Mouse (Mus musculus) neural tube, embryonic 13.5 days (tissue): ENCODE results near the gene Parp8. TPM values are rescaled to one million over a fixed set of nuclear protein-coding genes. Genes with fewer than 3 reads are reported as not detected.
A peak's percentile ranks its signal among the peaks of the same experiment; 100 is the strongest.
"Not testable (repeated sequence)": the region's sequence is repeated elsewhere in the genome, so short reads cannot be mapped to it uniquely, and the experiment has no call there.

ENCODE experiments used
- ATAC-seq: fragments of 200-750 bp; cut with Nextera tagmentation; 2 replicates; pipeline ENCODE4 v1.8.0; 2017; ENCODE audit warnings: low read depth, mild to moderate bottlenecking, moderate TSS enrichment, moderate library complexity
- H3K27ac ChIP-seq: fragments of 300-500 bp; sonication (generic); replicated peaks from 2 replicates; pipeline ENCODE4 v1.5.1; 2015; ENCODE audit warnings: moderate library complexity, mild to moderate bottlenecking, inconsistent platforms
- H3K27me3 ChIP-seq: fragments of 300-500 bp; sonication (generic); 2 replicates; pipeline ENCODE4 v1.6.1; 2015; ENCODE audit warnings: mild to moderate bottlenecking, inconsistent platforms
- H3K36me3 ChIP-seq: fragments of 300-500 bp; sonication (generic); 2 replicates; pipeline ENCODE4 v1.6.1; 2015; ENCODE audit warnings: mild to moderate bottlenecking, inconsistent platforms
- H3K4me1 ChIP-seq: fragments of 300-500 bp; sonication (generic); replicated peaks from 2 replicates; pipeline ENCODE4 v1.6.1; 2015; ENCODE audit warnings: inconsistent platforms
- H3K4me2 ChIP-seq: fragments of 300-500 bp; sonication (generic); 2 replicates; pipeline ENCODE4 v1.6.1; 2015; ENCODE audit warnings: inconsistent platforms, mild to moderate bottlenecking, moderate library complexity
- H3K4me3 ChIP-seq: fragments of 300-500 bp; sonication (generic); 2 replicates; pipeline ENCODE4 v1.5.1; 2015; ENCODE audit warnings: mild to moderate bottlenecking, inconsistent platforms
- H3K9ac ChIP-seq: fragments of 300-500 bp; sonication (generic); 2 replicates; pipeline ENCODE4 v1.6.1; 2015; ENCODE audit warnings: moderate library complexity, mild to moderate bottlenecking, inconsistent platforms
- H3K9me3 ChIP-seq: fragments of 300-500 bp; sonication (generic); 2 replicates; pipeline ENCODE4 v1.6.1; 2016; ENCODE audit warnings: inconsistent platforms
- WGBS: fragments of 180-500 bp; shearing (Covaris S2); methylation state at CpG from one replicate; pipeline ENCODE4 v1.1.7; 2015; 5-methylcytosine and 5-hydroxymethylcytosine counted together
- polyA plus RNA-seq: library from polyadenylated mRNA; unstranded; fragments of >200 nt; fragmentation: Nextera tagmentation; extraction: Ambion mirVana; gene quantifications from 2 replicates; pipeline ENCODE4 v1.2.1, GENCODE M21; 2015

The Parp8 gene
- polyA plus RNA-seq, 1 experiment from 2014 or later = 24.3 TPM

DNA sequence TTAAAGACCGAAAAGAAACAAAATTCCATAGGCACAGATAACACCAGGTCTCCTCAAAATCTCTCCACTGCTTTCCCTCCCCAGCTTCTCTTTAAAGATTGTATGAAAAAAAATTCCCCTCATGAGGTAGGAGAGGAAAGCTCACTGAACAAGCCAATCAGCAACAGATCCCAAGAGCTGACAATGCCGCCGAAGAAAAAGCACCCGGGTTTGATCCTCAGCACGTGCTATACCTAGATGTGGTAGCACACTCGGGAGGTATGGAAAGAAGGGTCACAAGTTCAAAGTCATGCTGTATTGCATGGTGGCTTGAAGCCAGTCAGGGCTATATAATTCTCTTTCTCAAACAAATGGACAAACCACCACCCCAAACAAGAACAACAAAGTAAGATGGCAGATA lies 76.3 kb downstream of the Parp8 start:
- Histone ChIP-seq H3K4me2 (no peak overlapping the region), H3K4me1 (peaks cover 11% of the 10 kb centered on the region), H3K36me3 (no peaks in the 10 kb centered on the region), H3K27ac (no peak overlapping the region), H3K9me3 (no peaks in the 10 kb centered on the region), H3K9ac (no peak overlapping the region), H3K4me3 (no peak overlapping the region), H3K27me3 (no peaks in the 10 kb centered on the region)
- 89% methylated on average over 6 of the region's 6 CpGs for WGBS
- ATAC-seq = no peak

GRCm38 (mm10) chr13:116948299-116948659 lies 77.1 kb downstream of the Parp8 start:
- ATAC-seq = no peak
- WGBS = 64% methylated on average over 5 of the region's 5 CpGs

DNA sequence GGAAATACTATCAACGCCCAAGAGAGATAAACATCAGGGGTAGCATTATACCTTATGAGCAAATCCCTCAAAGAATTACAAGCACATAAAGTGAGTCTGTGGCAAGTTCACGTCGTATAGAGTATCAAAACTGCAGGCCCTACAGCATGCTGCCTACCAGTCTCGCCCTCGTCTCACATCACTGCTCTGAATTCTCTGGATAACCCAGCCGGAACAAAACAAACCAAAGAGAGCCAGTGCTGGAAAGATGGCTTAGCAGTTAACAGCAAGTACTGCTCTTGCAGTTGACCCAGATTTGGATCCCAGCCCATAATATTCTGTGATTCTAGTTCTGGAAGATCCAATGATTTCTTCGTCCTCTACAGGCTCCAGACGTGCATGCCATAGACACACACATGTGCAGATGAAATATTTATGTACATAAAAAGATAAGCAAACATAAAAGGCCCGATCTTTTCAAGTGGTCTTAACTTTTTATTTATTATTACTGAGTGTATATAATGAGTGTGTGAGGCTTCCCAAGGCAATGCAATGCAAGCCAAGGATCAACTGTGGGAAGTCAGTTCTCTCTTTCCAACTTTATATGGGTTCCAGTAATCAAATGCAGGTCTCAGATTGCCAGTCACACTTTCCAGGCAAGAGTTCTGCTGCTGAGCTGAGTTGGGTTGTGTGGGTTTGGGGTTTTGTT lies 77.6 kb downstream of the Parp8 start:
- WGBS = 74% methylated on average over 9 of the region's 9 CpGs
- peak overlapping the region; percentile 46; the same call in 1 of the 2 replicates for H3K27ac ChIP-seq
- H3K4me1 ChIP-seq = peaks cover 11% of the 10 kb centered on the region
- H3K27me3 ChIP-seq = no peaks in the 10 kb centered on the region
- no peaks in the 10 kb centered on the region for H3K9me3 ChIP-seq
- no peak overlapping the region for H3K9ac ChIP-seq
- H3K4me3 ChIP-seq = no peak overlapping the region
- H3K4me2 ChIP-seq = no peak overlapping the region
- no peaks in the 10 kb centered on the region for H3K36me3 ChIP-seq
- ATAC-seq = no peak

More at GRCm38 (mm10) chr13:116948299-116948659, 77.1 kb downstream of the Parp8 start:
- no peaks in the 10 kb centered on the region for H3K9me3 ChIP-seq
- peaks cover 11% of the 10 kb centered on the region for H3K4me1 ChIP-seq
- H3K4me2 ChIP-seq = no peak overlapping the region
- no peak overlapping the region for H3K27ac ChIP-seq
- H3K9ac ChIP-seq = no peak overlapping the region
- no peak overlapping the region for H3K4me3 ChIP-seq
- no peaks in the 10 kb centered on the region for H3K27me3 ChIP-seq
- no peaks in the 10 kb centered on the region for H3K36me3 ChIP-seq

DNA sequence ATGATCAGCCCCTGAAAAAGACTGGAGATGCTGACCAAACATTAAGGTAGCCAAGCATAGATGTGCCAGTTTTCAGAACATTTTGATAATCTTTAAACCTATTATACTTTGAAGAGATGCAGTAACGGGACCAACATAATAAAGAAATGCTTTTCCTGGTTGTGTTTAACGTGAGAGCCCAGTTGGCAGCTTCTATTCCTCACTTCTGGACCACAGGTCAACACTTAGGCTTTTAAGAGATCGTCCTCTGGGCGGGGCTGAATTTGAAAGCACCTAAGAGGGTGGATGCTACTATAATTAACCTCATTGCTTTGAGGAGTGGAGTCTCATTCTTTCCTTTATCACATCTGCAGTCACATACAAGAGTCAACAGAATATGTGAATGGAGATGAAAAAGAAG lies 78.8 kb downstream of the Parp8 start:
- ATAC-seq = no peak
- H3K9ac ChIP-seq = no peak overlapping the region
- whole genome bisulfite sequencing = 76% methylated on average over 4 of the region's 4 CpGs

GRCm38 (mm10) chr13:116941280-116942015 lies 83.9 kb downstream of the Parp8 start:
- Histone ChIP-seq H3K27ac (no peak overlapping the region), H3K9me3 (no peaks in the 10 kb centered on the region), H3K27me3 (no peaks in the 10 kb centered on the region), H3K9ac (no peak overlapping the region), H3K4me2 (no peak overlapping the region), H3K4me1 (peaks cover 14% of the 10 kb centered on the region), H3K4me3 (no peak overlapping the region), H3K36me3 (no peaks in the 10 kb centered on the region)
- 0 out of 2 replicates have a peak, but pooled peaks have one; percentile 49 for ATAC-seq
- 58% methylated on average over 13 of the region's 13 CpGs for WGBS

More for the DNA sequence above, 78.8 kb downstream of the Parp8 start:
- H3K9me3 ChIP-seq = no peaks in the 10 kb centered on the region
- peaks cover 15% of the 10 kb centered on the region for H3K4me1 ChIP-seq
- no peak overlapping the region for H3K4me2 ChIP-seq
- no peak overlapping the region for H3K27ac ChIP-seq
- H3K36me3 ChIP-seq = no peaks in the 10 kb centered on the region
- no peaks in the 10 kb centered on the region for H3K27me3 ChIP-seq
- H3K4me3 ChIP-seq = no peak overlapping the region

GRCm38 (mm10) chr13:116940761-116941160 lies 84.6 kb downstream of the Parp8 start:
- 69% methylated on average over 7 of the region's 7 CpGs for WGBS
- ATAC-seq = no peak
- Histone ChIP-seq H3K4me2 (no peak overlapping the region), H3K27ac (0 out of 2 replicates have a peak overlapping the region, but pooled peaks have one; percentile 0), H3K9me3 (no peaks in the 10 kb centered on the region), H3K4me3 (no peak overlapping the region), H3K27me3 (no peaks in the 10 kb centered on the region), H3K36me3 (no peaks in the 10 kb centered on the region), H3K9ac (no peak overlapping the region), H3K4me1 (peaks cover 14% of the 10 kb centered on the region)

DNA sequence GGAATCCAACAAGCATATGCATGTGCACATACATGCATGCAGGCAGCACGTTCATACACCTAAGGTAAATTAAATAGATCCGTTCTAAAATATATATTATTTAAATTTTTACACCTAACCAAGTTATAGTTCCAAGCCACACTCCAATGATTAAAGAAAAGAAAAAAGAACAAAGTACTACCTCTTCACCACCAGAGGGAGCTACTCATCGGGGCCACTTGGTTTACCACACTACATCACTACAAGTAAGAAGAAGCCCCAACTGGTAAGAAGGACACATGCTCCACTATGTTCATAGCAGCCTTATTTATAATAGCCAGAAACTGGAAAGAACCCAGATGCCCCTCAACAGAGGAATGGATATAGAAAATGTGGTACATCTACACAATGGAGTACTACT lies 88.3 kb downstream of the Parp8 start:
- H3K4me1 ChIP-seq = peaks cover 14% of the 10 kb centered on the region
- not testable (repeated sequence) for H3K27me3 ChIP-seq, H3K36me3 ChIP-seq, H3K27ac ChIP-seq, H3K4me3 ChIP-seq, H3K4me2 ChIP-seq, H3K9me3 ChIP-seq, H3K9ac ChIP-seq, ATAC-seq
- 94% methylated on average over 3 of the region's 3 CpGs for WGBS

DNA sequence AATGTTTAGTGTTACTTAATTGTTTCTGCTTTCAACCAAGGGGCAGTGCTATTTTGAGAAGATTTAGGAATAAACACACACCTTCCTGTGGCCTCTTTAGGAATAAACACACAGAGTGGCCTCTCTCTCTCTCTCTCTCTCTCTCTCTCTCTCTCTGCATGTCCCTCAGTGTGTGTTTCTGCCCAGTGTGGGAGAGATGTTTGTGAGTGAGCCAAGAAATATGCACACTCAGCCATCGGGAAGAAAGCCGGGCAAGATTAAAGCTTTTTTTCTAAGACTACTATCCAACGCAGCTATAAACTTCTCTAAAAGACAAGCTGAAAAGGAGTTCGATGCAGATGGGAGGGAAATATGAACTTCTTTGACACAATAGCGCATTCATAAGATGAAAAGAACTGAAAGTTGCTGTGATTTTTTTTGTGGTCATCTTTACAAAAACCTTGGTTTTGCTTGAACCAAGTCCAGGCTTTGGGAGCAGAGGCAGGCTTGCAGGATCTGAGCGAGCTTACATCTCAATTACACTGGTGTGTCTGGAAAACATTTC lies 107.9 kb downstream of the Parp8 start:
- ATAC-seq = no peak
- no peaks in the 10 kb centered on the region for H3K4me1 ChIP-seq

GRCm38 (mm10) chr13:116908284-116908683 lies 117.1 kb downstream of the Parp8 start:
- ATAC-seq = no peak
- H3K9me3 ChIP-seq = no peaks in the 10 kb centered on the region
- no peak overlapping the region for H3K4me3 ChIP-seq
- no peak overlapping the region for H3K27ac ChIP-seq
- no peak overlapping the region for H3K9ac ChIP-seq
- no peaks in the 10 kb centered on the region for H3K27me3 ChIP-seq
- no peaks in the 10 kb centered on the region for H3K4me1 ChIP-seq
- H3K36me3 ChIP-seq = 0 out of 2 replicates have a peak, but pooled peaks cover 6% of the 10 kb centered on the region
- no peak overlapping the region for H3K4me2 ChIP-seq
- WGBS = 90% methylated on average over 3 of the region's 3 CpGs

More for the DNA sequence above, 107.9 kb downstream of the Parp8 start:
- Histone ChIP-seq H3K27me3 (no peaks in the 10 kb centered on the region), H3K9ac (no peak overlapping the region), H3K4me3 (no peak overlapping the region), H3K4me2 (no peak overlapping the region), H3K27ac (no peak overlapping the region), H3K36me3 (peaks cover 8% of the 10 kb centered on the region; the same call in 1 of the 2 replicates), H3K9me3 (no peaks in the 10 kb centered on the region)
- WGBS = 70% methylated on average over 6 of the region's 6 CpGs

GRCm38 (mm10) chr13:116903394-116903793 lies 121.9 kb downstream of the Parp8 start:
- Histone ChIP-seq H3K4me1 (no peaks in the 10 kb centered on the region; the same call in 1 of the 2 replicates), H3K9me3 (no peaks in the 10 kb centered on the region), H3K4me2 (no peak overlapping the region), H3K27me3 (no peaks in the 10 kb centered on the region), H3K36me3 (no peaks in the 10 kb centered on the region), H3K27ac (no peak overlapping the region), H3K9ac (no peak overlapping the region), H3K4me3 (no peak overlapping the region)
- ATAC-seq = no peak
- WGBS = 78% methylated on average over 5 of the region's 5 CpGs

DNA sequence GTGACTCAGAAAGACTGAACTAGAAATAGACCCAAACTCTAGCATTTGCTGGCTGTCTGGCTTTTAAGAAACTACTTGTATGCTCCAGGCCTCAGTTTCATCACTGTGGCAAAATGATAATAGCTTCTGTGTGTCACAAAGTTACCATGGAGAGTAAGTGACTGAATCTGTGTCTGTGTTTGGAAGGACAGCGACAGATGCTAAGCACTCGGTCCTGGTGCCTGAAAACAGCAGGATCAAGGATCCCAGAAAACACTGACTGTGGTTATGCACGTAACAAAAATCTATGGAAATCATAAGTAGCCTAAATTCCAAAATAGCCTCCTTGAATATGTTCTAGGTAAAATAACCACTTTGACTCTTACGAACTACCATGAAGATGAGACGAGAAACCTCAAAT lies 126.9 kb downstream of the Parp8 start:
- 90% methylated on average over 5 of the region's 5 CpGs for WGBS
- Histone ChIP-seq H3K27ac (no peak overlapping the region), H3K9ac (no peak overlapping the region), H3K9me3 (no peaks in the 10 kb centered on the region), H3K36me3 (peaks cover 15% of the 10 kb centered on the region), H3K4me2 (no peak overlapping the region), H3K4me1 (no peaks in the 10 kb centered on the region; the same call in 1 of the 2 replicates), H3K27me3 (no peaks in the 10 kb centered on the region), H3K4me3 (no peak overlapping the region)
- no peak for ATAC-seq

DNA sequence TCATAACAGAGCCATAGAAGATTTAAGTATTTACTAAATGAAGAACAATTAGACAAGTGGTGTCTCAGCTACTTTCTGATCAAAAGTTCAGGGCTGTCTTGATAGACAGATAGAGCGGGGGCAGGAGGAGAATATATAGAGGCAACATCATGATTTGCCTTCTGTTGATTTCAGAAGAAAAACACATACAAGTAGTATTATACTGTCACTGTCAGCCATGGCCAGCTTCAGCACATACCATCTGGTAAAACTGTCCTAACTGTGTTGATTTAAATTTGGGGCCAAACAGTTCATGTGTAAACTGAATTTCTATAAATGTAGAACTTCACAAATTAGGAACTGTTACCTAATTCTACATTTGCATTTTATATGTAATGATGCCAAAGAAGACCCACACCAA lies 127.6 kb downstream of the Parp8 start:
- H3K4me1 ChIP-seq = no peaks in the 10 kb centered on the region; the same call in 1 of the 2 replicates
- H3K36me3 ChIP-seq = peaks cover 18% of the 10 kb centered on the region
- no peak overlapping the region for H3K9ac ChIP-seq
- no peak overlapping the region for H3K27ac ChIP-seq
- WGBS = 97% methylated on average over 1 of the region's 1 CpGs
- ATAC-seq = no peak
- H3K9me3 ChIP-seq = no peaks in the 10 kb centered on the region
- H3K27me3 ChIP-seq = no peaks in the 10 kb centered on the region
- H3K4me3 ChIP-seq = no peak overlapping the region
- no peak overlapping the region for H3K4me2 ChIP-seq
